Mouse (Mus musculus): ENCODE measurements at regions not wholly inside any gene's neighbourhood (a gene's known extent, or its start where the extent isn't known, plus 50 kb on each side); places are given as distances from the start of the nearest gene placed in this dataset.
"Not testable (repeated sequence)": the region's sequence is repeated elsewhere in the genome, so short reads cannot be mapped to it uniquely, and the experiment has no call there.

DNA sequence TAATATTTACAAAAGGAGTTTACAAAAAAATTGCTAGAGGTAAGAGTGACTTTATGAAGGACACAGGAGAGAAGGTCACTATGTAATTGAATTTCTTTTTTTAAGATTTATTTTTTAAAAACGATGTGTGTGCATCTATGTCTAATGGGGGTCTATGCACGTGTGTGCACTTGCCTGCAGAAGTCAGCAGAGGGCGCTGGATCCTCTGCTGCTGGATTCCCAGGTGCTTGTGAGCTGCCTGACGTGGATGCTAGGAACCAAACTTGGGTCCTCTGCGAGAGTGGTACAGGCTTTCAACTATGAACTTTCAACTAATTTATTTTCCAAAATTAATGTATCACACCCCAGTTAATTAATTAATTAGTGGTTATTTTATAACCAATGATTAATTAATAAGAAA lies 85.0 kb downstream of the Glrx3 start:
- DNase-seq (ENCODE audit: low spot score in 2 of 2): no peak

DNA sequence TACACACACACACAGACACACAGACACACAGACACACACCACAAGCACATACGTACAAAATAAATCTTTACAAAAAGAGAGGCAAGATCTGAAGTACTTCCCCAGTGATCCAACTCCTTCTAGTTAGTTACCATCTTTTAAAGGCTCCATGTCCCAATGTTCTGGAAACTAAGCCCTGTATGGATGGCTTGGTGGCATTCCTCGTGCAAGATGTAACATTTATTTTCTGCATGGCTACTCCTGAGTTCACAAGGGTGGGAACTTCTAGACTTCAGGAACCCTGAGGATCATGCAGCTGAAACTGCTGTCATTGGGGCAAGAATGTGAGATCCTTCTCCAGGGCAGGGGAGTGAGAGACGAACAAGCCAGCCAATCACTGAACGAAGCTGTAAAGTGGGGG lies 96.1 kb downstream of the Glrx3 start:
- no peak for DNase-seq (ENCODE audit: low spot score in 2 of 2)

DNA sequence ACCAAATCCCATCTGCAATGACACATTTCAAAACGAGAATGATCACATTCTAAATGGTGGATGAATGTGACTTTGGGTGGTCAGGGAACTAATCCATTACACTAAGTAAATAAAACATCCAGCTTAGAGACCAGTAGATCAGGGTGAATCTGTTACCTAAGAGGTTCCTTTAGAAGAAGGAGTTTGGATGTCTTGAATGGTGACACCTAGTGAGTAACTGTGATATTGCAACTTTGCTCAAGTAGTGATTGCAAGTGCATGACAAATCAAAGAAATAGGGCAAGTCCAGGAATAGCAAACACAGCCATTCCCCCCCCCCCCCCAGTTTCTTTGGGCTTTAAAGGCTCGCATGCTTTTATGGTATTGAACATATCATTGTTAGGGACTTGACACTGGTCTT lies 112.6 kb downstream of the Glrx3 start:
- DNase-seq (ENCODE audit: low spot score in 2 of 2): no peak

GRCm38 (mm10) chr7:137552551-137553198 lies 115.3 kb downstream of the Glrx3 start:
- no peak for DNase-seq (ENCODE audit: low spot score in 2 of 2)

- no peak for DNase-seq (ENCODE audit: low spot score in 2 of 2)
Measured at GRCm38 (mm10) chr7:137555481-137555880, 118.1 kb downstream of the Glrx3 start.

GRCm38 (mm10) chr7:137557439-137557838 lies 120.0 kb downstream of the Glrx3 start:
- DNase-seq (ENCODE audit: low spot score in 2 of 2): no peak

DNA sequence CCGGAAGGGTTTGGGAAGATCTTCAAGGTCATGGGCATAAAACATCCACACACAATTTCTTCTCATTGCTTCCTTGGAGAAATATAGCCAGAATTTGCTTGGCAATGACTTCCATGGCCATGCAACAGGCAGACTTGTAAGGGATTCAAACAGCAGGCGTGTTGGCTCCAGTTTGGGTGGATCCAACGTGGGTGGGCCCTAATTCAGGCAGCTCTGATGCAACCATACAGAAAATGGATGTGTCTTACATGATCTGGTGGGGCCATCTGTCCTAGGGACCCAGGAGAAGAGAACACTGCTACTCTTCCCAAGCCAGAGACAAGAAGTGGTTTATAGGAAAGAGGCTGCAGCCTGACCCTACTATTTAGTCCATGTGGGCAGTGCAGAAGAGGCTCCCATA lies 121.5 kb downstream of the Glrx3 start:
- peak; percentile 74 to 76 for DNase-seq (ENCODE audit: low spot score in 2 of 2)

DNA sequence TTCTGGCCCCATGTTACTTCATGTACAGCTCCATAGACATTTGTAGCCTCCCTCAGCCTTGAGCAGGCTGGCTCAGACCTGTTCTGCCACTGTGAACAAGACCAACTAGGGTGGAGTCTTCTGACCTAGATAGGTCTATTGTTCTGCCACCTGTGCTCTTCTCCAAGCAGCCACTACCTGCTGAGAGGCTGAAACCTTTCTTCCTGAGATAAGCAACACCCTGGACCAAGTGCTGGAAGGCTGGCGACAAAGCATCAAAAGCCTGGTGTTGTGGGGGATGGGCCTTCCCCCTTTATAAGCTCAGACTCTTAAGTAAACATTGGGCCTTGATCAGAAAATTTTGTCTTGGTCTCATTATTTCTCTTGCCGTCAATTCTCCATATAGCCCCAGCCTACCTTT lies 132.8 kb downstream of the Glrx3 start:
- DNase-seq (ENCODE audit: low spot score in 2 of 2): no peak

DNA sequence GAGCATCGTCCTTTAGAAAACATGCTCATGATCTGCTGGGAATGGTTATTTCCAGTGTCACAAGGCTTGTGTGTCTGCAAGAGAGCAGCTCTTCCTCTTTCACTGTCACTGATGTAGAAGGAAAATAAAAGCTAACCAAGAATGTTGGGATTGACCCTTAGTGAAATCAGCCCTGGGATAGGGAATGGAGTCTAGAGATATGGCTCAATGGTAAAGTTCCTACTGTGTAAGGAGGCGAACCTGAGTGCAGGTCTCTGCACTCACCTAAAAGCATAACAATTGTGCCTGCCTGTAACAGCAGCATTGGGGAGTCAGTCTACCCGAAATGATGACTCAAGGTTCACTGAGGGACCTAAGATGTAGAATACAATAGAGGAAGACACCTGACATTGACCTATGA lies 138.1 kb downstream of the Glrx3 start:
- DNase-seq (ENCODE audit: low spot score in 2 of 2): no peak

- DNase-seq (ENCODE audit: low spot score in 2 of 2): no peak
Measured at GRCm38 (mm10) chr7:137576251-137576650, 138.8 kb downstream of the Glrx3 start.

DNA sequence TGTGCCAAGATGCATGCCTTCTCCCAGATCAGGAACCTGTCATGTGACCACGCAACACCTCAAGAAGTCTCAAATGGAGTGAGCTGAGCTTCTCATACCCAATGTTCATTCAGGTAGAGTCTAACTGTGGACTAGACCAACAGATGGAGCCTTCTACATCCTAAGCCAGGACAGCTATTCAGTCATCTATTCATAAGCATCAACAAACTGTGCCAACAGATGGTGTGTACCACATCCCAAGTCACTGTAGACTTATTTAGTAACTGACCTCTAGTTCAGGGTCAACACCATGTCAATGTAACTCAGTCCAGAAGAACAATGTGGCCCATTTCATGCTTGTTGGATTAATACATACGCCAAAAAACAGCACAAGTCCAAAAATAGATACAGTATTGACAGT lies 146.1 kb downstream of the Glrx3 start:
- DNase-seq (ENCODE audit: low spot score in 2 of 2): no peak

DNA sequence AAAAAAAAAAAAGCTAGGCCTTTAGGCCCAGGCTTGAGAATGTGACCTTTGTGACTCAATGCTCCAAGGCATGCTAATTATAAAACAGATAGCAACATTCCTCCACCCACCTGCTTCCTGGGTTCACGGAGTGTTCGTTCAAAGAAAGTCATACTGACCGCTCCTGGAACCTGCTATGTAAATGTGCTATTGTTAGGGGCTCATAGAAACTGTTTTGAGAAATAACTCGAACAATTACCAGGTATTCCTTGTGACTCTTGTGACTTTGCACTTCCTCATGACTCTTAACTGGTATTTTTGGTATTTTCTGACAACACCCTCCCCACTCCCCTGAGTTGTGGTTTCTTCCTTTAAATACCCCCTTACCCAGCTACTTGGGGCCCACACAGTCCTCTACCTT lies 147.5 kb downstream of the Glrx3 start:
- not testable (repeated sequence) for DNase-seq (ENCODE audit: low spot score in 2 of 2)

DNA sequence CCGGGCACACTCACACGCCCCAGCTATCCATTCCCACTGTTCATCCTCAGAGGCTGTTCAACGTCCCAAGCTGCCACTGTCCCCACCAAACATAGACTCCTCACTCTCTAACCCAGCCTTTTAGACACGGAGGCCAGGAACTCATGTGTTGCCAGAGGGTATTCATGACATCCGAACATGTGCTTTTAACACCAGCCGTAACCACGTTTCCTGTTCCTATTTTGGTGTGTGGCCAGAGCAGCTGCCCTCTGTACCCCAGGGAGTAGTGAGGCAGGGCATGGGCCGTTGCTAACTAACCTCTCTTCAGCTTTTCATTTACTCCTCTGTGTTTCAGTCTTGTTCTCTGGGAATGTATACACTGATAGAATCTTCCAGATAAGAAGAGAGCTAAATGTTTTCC lies 156.2 kb downstream of the Glrx3 start:
- DNase-seq (ENCODE audit: low spot score in 2 of 2): no peak

DNA sequence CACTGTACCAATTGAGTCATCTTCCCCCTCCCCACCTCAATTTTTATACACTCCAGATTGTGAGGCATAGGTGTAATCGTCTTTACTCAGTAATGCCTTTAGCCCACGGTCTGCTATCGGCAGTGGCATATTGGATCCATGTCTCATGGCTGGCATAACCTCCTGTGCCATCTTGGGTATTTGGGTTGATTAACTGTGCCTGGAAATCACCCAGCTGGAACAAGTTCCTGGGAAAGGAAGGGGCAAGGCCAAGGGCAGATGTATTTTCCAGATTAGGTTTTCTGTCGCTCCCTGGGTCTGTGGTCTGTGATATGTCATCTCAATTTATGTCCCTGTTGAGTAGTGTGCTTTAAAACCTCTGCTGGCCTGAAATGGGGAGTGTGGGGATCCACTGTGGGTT lies 158.2 kb downstream of the Glrx3 start:
- DNase-seq (ENCODE audit: low spot score in 2 of 2): no peak

DNA sequence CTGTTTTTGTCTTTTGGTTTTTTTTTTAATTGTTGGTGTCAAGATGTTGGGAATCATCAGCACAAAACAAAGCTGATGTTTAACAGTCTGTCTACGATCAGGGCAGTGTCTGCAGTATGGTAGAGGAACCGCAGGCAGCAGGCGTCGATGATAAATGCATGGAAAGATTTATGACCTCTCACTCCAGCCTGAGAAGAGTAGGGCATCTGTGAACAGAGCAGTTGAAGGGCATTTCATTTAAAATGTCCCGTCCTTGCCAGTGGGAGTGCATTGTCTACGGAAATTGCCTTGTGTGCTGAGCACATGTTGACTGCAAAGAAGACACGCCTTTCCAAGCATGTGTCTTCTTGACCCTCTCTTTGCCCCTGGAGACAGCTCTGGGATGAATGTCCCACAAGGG lies 158.7 kb downstream of the Glrx3 start:
- no peak for DNase-seq (ENCODE audit: low spot score in 2 of 2)

DNA sequence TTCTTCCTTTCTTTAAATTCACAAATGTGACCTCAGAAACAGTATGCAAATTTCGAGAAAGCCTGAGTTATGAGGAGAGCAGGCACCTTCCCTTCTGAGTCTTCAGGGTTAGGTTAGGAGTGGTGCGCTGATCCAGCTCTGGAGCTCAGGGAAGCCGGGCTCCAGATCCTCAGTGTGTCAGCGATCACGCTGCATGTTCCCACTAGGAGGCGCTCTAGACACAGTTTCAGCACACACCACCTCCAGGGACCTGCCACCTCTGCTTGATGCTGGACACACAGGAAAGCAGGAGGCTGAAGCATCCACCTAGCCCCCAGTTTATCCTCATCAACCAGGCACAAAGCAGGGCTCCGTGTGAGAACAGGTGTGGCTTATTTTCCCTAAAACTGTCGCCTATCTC lies 165.6 kb downstream of the Glrx3 start:
- DNase-seq (ENCODE audit: low spot score in 2 of 2): peak; percentile 47 to 85

GRCm38 (mm10) chr7:137609752-137610151 lies 172.3 kb downstream of the Glrx3 start:
- DNase-seq (ENCODE audit: low spot score in 2 of 2): no peak

DNA sequence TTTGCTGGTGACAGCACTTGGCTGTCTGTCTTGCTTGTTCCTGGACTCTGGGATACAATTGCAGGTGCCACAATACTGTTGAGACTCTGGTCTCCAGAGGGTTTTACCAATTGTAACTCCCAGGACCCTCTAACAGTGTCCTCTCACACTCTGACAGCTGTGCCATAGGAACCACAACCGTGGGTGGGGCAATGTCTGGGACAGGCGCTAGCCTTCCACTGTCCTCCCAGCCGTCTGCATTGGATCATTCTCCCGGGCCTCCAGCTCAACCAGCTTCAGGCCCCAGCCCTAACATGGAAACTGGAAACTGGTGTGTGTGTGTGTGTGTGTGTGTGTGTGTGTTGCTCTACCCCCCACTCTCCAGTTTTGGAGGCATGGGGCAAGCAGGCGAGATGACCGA lies 173.9 kb downstream of the Glrx3 start:
- DNase-seq (ENCODE audit: low spot score in 2 of 2): no peak

DNA sequence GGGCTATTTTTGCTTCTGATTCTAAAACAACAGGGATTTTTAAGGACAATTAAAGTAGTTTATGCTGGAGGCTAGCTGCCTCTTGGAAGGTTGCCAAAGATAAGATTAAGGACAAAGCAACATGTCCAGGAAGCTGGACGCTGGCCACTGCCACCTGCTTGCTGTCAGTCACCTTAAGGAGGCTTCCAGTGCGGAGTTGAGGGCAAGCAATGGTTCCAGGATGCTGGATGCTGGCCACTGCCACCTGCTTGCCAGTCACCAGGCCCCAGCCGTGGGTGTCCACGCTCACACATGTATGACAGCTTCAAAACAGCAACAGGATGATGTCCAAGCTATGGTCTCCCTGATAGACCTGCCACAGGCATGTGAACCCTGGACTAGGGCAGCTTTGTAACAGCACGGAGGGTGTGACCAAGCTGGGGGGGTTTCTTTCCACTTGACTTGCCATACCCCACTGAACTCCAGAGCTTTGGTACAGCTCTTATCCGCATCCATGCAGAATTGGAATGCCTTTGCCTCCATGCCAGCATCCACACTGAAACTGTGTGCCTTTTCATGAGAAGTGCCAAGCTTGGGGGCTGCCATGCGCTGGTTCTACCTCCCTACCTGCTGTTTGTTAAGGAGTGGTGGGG lies 174.6 kb downstream of the Glrx3 start:
- no peak for DNase-seq (ENCODE audit: low spot score in 2 of 2)

DNA sequence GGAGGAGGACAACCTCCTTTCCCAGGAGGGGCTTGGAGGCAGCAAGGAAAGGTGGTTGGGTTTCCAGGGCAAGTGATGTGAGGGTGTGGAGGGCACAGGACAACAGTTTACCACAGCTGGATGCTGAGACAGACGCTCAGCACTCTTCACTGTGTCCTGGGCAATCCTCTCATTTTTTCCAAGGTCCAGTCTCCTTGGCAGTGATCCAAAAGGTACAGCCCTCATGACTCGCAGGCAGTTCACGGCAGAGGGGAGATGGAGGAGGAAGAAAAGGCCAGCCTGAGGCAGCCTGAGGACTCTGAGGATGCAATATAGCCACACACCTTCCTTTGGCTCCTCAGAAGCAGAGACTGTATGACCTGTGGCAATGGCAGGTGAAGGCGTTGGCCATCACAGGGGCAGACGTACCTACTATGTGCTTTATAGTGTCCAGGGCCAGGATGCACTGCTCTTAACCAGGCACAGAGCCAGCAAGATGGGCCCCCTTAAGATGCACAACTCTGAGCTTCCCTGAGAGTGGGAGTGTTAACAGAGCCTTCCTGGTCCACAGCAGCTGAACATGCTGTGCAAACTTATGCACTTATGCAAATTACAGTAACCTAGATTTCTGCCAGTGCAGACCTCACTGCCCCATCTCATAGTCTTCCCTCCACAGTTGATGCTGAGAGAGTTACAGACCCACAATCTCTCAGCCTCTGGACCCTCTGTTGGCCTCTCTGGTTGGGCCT lies 181.2 kb downstream of the Glrx3 start:
- no peak for DNase-seq (ENCODE audit: low spot score in 2 of 2)

DNA sequence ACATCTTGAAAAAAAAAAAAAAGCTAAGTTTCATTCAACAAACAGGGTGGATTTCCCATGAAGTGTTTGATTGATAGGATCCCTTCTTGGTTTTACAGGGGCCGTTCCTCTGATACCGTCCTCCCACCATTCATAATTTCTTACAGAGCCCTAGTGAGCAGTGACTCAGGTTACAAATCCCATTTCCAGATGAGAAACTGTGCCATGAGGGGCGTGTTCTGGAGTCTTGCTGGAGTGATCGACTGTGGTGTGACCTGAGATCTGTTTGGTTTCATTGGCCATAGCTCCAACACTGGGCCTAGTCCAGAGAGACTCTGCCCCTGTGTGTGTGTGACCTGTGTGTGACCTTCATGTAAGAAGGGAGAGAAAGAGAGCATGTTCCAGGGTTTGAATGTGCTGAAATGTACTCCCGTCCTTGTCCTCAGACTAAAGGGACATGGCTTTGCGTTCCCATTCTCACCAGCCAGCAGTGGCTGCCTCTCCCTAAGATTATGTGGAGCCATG lies 181.9 kb downstream of the Glrx3 start:
- no peak for DNase-seq (ENCODE audit: low spot score in 2 of 2)

GRCm38 (mm10) chr7:137628266-137628665 lies 190.9 kb downstream of the Glrx3 start:
- DNase-seq (ENCODE audit: low spot score in 2 of 2): no peak

DNA sequence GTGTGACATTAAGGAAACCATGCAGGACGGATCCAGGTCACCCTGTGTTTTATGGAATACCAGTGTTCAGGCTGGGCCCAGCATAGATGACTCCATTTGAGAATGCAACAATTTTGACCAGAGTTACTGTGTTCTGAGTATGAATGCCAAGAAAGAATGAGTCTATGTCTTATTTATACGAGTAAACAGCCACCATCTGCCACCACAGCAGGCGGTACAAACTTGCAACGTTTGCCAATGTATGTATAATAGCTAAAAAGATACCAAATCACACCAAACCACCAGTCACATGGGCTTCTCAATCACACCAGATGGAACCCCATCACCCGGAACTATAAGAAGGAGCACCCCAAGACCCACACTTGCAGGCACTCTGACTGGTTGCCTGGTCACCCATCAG lies 192.1 kb downstream of the Glrx3 start:
- peak; percentile 76 to 84 for DNase-seq (ENCODE audit: low spot score in 2 of 2)

All from layer of hippocampus, adult 8-10 months (tissue).